Mouse (Mus musculus) MEL (cell line): ENCODE results near the gene Per2. TPM values are rescaled to one million over a fixed set of nuclear protein-coding genes. Genes with fewer than 3 reads are reported as not detected.

Source experiments
- DNase-seq: peaks from one replicate; pipeline ENCODE4 v3.0.0; 2011; ENCODE audit warnings: low read depth, low spot score
- H3K27ac ChIP-seq: 2 replicates; pipeline ENCODE4 v1.5.1; 2012; ENCODE audit warnings: low read depth, mild to moderate bottlenecking, control low read depth, low read length, moderate library complexity; ENCODE audit not compliant: control insufficient read depth
- H3K27me3 ChIP-seq, 2 experiments: fragments of 150-350 bp in 1 of 2; sonication (generic) in 1 of 2; 2 replicates each; pipeline ENCODE4 v1.6.1; 2012; ENCODE audit warnings: low read length in 2 of 2, mild to moderate bottlenecking in 2 of 2, improper control_type of control experiment in 1 of 2, moderate library complexity in 1 of 2; ENCODE audit not compliant: insufficient read depth in 2 of 2, control insufficient read depth in 1 of 2
- H3K36me3 ChIP-seq, 2 experiments: 2 replicates each; pipeline ENCODE4 v1.6.1; 2012 to 2014; ENCODE audit warnings: low read length in 2 of 2, improper control_type of control experiment in 1 of 2, inconsistent platforms in 1 of 2, mild to moderate bottlenecking in 1 of 2; ENCODE audit not compliant: insufficient read depth in 2 of 2, control insufficient read depth in 1 of 2
- H3K4me1 ChIP-seq, 2 experiments: fragments of 150-350 bp in 1 of 2; sonication (generic) in 1 of 2; 2 replicates each; pipeline ENCODE4 v1.6.1; 2012; ENCODE audit warnings: low read length in 2 of 2, improper control_type of control experiment in 1 of 2, mild to moderate bottlenecking in 1 of 2; ENCODE audit not compliant: insufficient read depth in 2 of 2, control insufficient read depth in 1 of 2
- H3K4me3 ChIP-seq, 2 experiments: fragments of 150-350 bp in 1 of 2; sonication (generic) in 1 of 2; 2 replicates each; pipeline ENCODE4 v1.5.1; 2012; ENCODE audit warnings: low read depth in 2 of 2, low read length in 2 of 2, mild to moderate bottlenecking in 2 of 2, moderate library complexity in 2 of 2, control low read depth in 1 of 2, improper control_type of control experiment in 1 of 2; ENCODE audit not compliant: control insufficient read depth in 1 of 2, insufficient read depth in 1 of 2
- H3K79me2 ChIP-seq: 2 replicates; pipeline ENCODE4 v1.6.1; 2012; ENCODE audit warnings: mild to moderate bottlenecking, low read length, moderate library complexity; ENCODE audit not compliant: control insufficient read depth, poor library complexity, insufficient read depth
- H3K9ac ChIP-seq: 2 replicates; pipeline ENCODE4 v1.6.1; 2012; ENCODE audit warnings: low read depth, mild to moderate bottlenecking, control low read depth, low read length, moderate library complexity; ENCODE audit not compliant: control insufficient read depth, poor library complexity, severe bottlenecking
- H3K9me3 ChIP-seq: fragments of 150-350 bp; sonication (generic); replicated peaks from 2 replicates; pipeline ENCODE4 v1.6.1; 2012; ENCODE audit warnings: mild to moderate bottlenecking, low read length, improper control_type of control experiment, moderate library complexity; ENCODE audit not compliant: insufficient read depth
- BHLHE40 ChIP-seq: IDR thresholded peaks from 2 replicates; pipeline ENCODE4 v1.6.1; 2012; ENCODE audit warnings: low read depth, mild to moderate bottlenecking, inconsistent platforms, low read length, improper control_type of control experiment, borderline replicate concordance
- CHD2 ChIP-seq: IDR thresholded peaks from 2 replicates; pipeline ENCODE4 v1.6.1; 2011; ENCODE audit warnings: low read length, improper control_type of control experiment
- CTCF ChIP-seq, 3 experiments: IDR thresholded peaks in 2 of 3; conservative IDR thresholded peaks in 1 of 3; 2 replicates each; pipeline ENCODE4 v1.5.1; 2011 to 2012; ENCODE audit warnings: low read length in 3 of 3, low read depth in 2 of 3, mild to moderate bottlenecking in 2 of 3, improper control_type of control experiment in 1 of 3, inconsistent platforms in 1 of 3, mixed read lengths in 1 of 3, moderate library complexity in 1 of 3; ENCODE audit not compliant: control insufficient read depth in 1 of 3, insufficient read depth in 1 of 3, poor library complexity in 1 of 3, severe bottlenecking in 1 of 3
- E2F4 ChIP-seq: IDR thresholded peaks from 2 replicates; pipeline ENCODE4 v1.6.1; 2011; ENCODE audit warnings: low read depth, low read length, improper control_type of control experiment, borderline replicate concordance
- ELF1 ChIP-seq: IDR thresholded peaks from 2 replicates; pipeline ENCODE4 v1.6.1; 2014; ENCODE audit warnings: low read depth, mild to moderate bottlenecking, inconsistent platforms, low read length, improper control_type of control experiment, moderate library complexity
- EP300 ChIP-seq, 2 experiments: IDR thresholded peaks; 2 replicates each; pipeline ENCODE4 v1.6.1; 2011; ENCODE audit warnings: improper control_type of control experiment in 2 of 2, low read length in 2 of 2, low read depth in 1 of 2, mild to moderate bottlenecking in 1 of 2
- GABPA ChIP-seq: IDR thresholded peaks from 2 replicates; pipeline ENCODE4 v1.6.1; 2012; ENCODE audit warnings: low read depth, mild to moderate bottlenecking, inconsistent platforms, low read length, improper control_type of control experiment, moderate library complexity
- MAZ ChIP-seq: IDR thresholded peaks from 2 replicates; pipeline ENCODE4 v1.6.1; 2012; ENCODE audit warnings: low read depth, mild to moderate bottlenecking, inconsistent platforms, low read length, improper control_type of control experiment
- MEF2A ChIP-seq: IDR thresholded peaks from 2 replicates; pipeline ENCODE4 v1.6.1; 2014; ENCODE audit warnings: low read depth, mild to moderate bottlenecking, inconsistent platforms, low read length, improper control_type of control experiment; ENCODE audit not compliant: poor library complexity, insufficient replicate concordance, severe bottlenecking; ENCODE audit errors: extremely low read depth
- MYB ChIP-seq: IDR thresholded peaks from 2 replicates; pipeline ENCODE4 v1.6.1; 2011; ENCODE audit warnings: mild to moderate bottlenecking, low read depth, low read length, improper control_type of control experiment
- MYC ChIP-seq: IDR thresholded peaks from 2 replicates; pipeline ENCODE4 v1.6.1; 2011; ENCODE audit warnings: low read depth, mild to moderate bottlenecking, low read length, improper control_type of control experiment, moderate library complexity
- NRF1 ChIP-seq: IDR thresholded peaks from 2 replicates; pipeline ENCODE4 v1.6.1; 2014; ENCODE audit warnings: low read depth, mild to moderate bottlenecking, inconsistent platforms, low read length, improper control_type of control experiment, moderate library complexity; ENCODE audit not compliant: poor library complexity, insufficient read depth, severe bottlenecking
- POLR2A ChIP-seq, 2 experiments: IDR thresholded peaks; 2 replicates each; pipeline ENCODE4 v1.6.1; 2011 to 2012; ENCODE audit warnings: low read length in 2 of 2, mild to moderate bottlenecking in 2 of 2, control low read depth in 1 of 2, improper control_type of control experiment in 1 of 2, low read depth in 1 of 2, moderate library complexity in 1 of 2; ENCODE audit not compliant: control insufficient read depth in 1 of 2, insufficient read depth in 1 of 2, poor library complexity in 1 of 2
- POLR2AphosphoS5 ChIP-seq: IDR thresholded peaks from 2 replicates; pipeline ENCODE4 v1.6.1; 2012; ENCODE audit warnings: low read depth, borderline replicate concordance, mild to moderate bottlenecking, inconsistent platforms, low read length, moderate library complexity, mixed read lengths
- SIN3A ChIP-seq: IDR thresholded peaks from 2 replicates; pipeline ENCODE4 v1.6.1; 2012; ENCODE audit warnings: low read length, improper control_type of control experiment, inconsistent platforms
- TAL1 ChIP-seq: IDR thresholded peaks from 2 replicates; pipeline ENCODE4 v1.6.1; 2012; ENCODE audit warnings: mild to moderate bottlenecking, inconsistent platforms, low read length, moderate library complexity, mixed read lengths
- TCF12 ChIP-seq: IDR thresholded peaks from 2 replicates; pipeline ENCODE4 v1.6.1; 2014; ENCODE audit warnings: low read depth, mild to moderate bottlenecking, inconsistent platforms, low read length, improper control_type of control experiment, moderate library complexity
- UBTF ChIP-seq: IDR thresholded peaks from 2 replicates; pipeline ENCODE4 v1.6.1; 2012; ENCODE audit warnings: low read depth, mild to moderate bottlenecking, inconsistent platforms, low read length, improper control_type of control experiment, moderate library complexity, borderline replicate concordance; ENCODE audit not compliant: insufficient read depth
- USF2 ChIP-seq, 2 experiments: IDR thresholded peaks; 2 replicates each; pipeline ENCODE4 v1.6.1; 2011 to 2012; ENCODE audit warnings: improper control_type of control experiment in 2 of 2, low read length in 2 of 2, borderline replicate concordance in 1 of 2, inconsistent platforms in 1 of 2, low read depth in 1 of 2, mild to moderate bottlenecking in 1 of 2; ENCODE audit not compliant: insufficient read depth in 1 of 2
- ZC3H11A ChIP-seq: IDR thresholded peaks from 2 replicates; pipeline ENCODE4 v1.6.1; 2012; ENCODE audit warnings: low read depth, mild to moderate bottlenecking, inconsistent platforms, low read length, improper control_type of control experiment
- ZNF384 ChIP-seq: IDR thresholded peaks from 2 replicates; pipeline ENCODE4 v1.6.1; 2012; ENCODE audit warnings: low read depth, mild to moderate bottlenecking, inconsistent platforms, low read length, improper control_type of control experiment
- polyA plus RNA-seq, 2 experiments: library from polyadenylated mRNA; stranded (reverse) in 1 of 2; unstranded in 1 of 2; fragments of >175 nt in 1 of 2; fragments of >200 nt in 1 of 2; gene quantifications; 2 replicates each; pipeline versions ENCODE4 v1.2.1 to v1.2.4; 2012; ENCODE audit warnings: low replicate concordance in 2 of 2, low read depth in 1 of 2; ENCODE audit not compliant: insufficient read length in 2 of 2, insufficient read depth in 1 of 2, missing spikeins in 1 of 2
- total RNA-seq: library from RNA; depleted of rRNA; stranded (reverse); fragments of 300-350 nt; gene quantifications from 2 replicates; pipeline ENCODE4 v1.2.3, GENCODE M21; 2012

Gene Per2
- total and polyA plus RNA-seq, 3 experiments, result 4.3 to 8.3 TPM; not detected in 1

DNA sequence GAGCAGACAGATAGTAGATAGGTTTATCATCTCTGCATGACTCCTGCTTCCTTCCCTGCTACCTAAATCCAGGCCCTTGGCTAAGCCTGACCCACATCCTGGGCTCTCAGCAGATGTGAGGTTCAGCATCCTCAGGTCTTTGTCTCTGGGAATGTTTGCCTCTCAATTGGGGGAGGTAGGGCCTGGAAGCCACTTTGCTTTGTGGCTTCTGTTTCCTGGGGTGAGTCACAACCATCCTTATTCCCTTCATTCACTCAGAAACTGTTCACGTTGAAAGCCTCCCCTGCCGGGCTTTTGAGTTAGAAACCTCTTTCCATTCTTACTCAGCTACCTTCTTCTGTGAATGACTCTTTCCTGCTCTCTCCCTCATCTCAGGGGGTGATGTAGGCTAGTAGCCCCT, 33.6 kb upstream of the Per2 start:
- TF ChIP-seq ZNF384 (no peak), MYC (no peak), SIN3A (no peak), TAL1 (no peak), ZC3H11A (no peak), MAZ (no peak), USF2 (IDR thresholded peaks at IDR 0.05; ENCODE audit: borderline replicate concordance in 1 of 2, insufficient read depth in 1 of 2, low read depth in 1 of 2, low read length in 2 of 2) (no peak), GABPA (no peak), ELF1 (no peak), CHD2 (no peak), POLR2A (IDR thresholded peaks at IDR 0.05; ENCODE audit: control insufficient read depth in 1 of 2, insufficient read depth in 1 of 2, low read depth in 1 of 2, low read length in 2 of 2, poor library complexity in 1 of 2) (no peak), MEF2A (no peak), TCF12 (no peak)
- no peaks in the 10 kb centered on the region; a peak in 1 of 4 replicates for H3K36me3 ChIP-seq
- no peaks in the 10 kb centered on the region for H3K9me3 ChIP-seq
- H3K27ac ChIP-seq, result no peak overlapping the region
- no peak overlapping the region for H3K9ac ChIP-seq
- H3K4me3 ChIP-seq, result no peak overlapping the region
- H3K27me3 ChIP-seq, result peaks cover 2% of the 10 kb centered on the region in 2 experiments; a peak in 2 of 4 replicates
- peaks cover 0 to 17% of the 10 kb centered on the region in 2 experiments; a peak in 2 of 4 replicates for H3K4me1 ChIP-seq
- no peak for DNase-seq
- peaks cover 11% of the 10 kb centered on the region for H3K79me2 ChIP-seq

GRCm38 (mm10) chr1:91490322-91490721, 31.2 kb upstream of the Per2 start:
- Histone ChIP-seq H3K27me3 (peaks cover 2 to 3% of the 10 kb centered on the region in 2 experiments; a peak in 3 of 4 replicates), H3K9me3 (no peaks in the 10 kb centered on the region), H3K4me3 (no peak overlapping the region), H3K9ac (no peak overlapping the region), H3K4me1 (peaks cover 0 to 11% of the 10 kb centered on the region in 2 experiments; a peak in 2 of 4 replicates), H3K36me3 (no peaks in the 10 kb centered on the region; a peak in 1 of 4 replicates), H3K79me2 (peaks cover 8% of the 10 kb centered on the region), H3K27ac (no peak overlapping the region)
- DNase-seq, result no peak
- TF ChIP-seq POLR2AphosphoS5, result no peak
- TF ChIP-seq E2F4, result no peak
- no peak for TF ChIP-seq BHLHE40
- TF ChIP-seq USF2 (IDR thresholded peaks at IDR 0.05; ENCODE audit: borderline replicate concordance in 1 of 2, insufficient read depth in 1 of 2, low read depth in 1 of 2, low read length in 2 of 2), result no peak
- TF ChIP-seq MYC, result no peak
- no peak for TF ChIP-seq POLR2A (IDR thresholded peaks at IDR 0.05; ENCODE audit: control insufficient read depth in 1 of 2, insufficient read depth in 1 of 2, low read depth in 1 of 2, low read length in 2 of 2, poor library complexity in 1 of 2)
- no peak for TF ChIP-seq UBTF
- TF ChIP-seq CTCF (IDR thresholded peaks at IDR 0.05 in 2 of 3, conservative IDR thresholded peaks at IDR 0.05 in 1 of 3; ENCODE audit: control insufficient read depth in 1 of 3, insufficient read depth in 1 of 3, low read depth in 2 of 3, low read length in 3 of 3, poor library complexity in 1 of 3, severe bottlenecking in 1 of 3), result no peak
- TF ChIP-seq MYB, result no peak
- TF ChIP-seq GABPA, result no peak
- no peak for TF ChIP-seq ZNF384
- TF ChIP-seq EP300 (IDR thresholded peaks at IDR 0.05; ENCODE audit: low read depth in 1 of 2, low read length in 2 of 2), result no peak
- TF ChIP-seq NRF1, result no peak
- no peak for TF ChIP-seq MEF2A
